Mouse (Mus musculus) lung, postnatal 4 days (tissue): ENCODE measurements around the gene Max.
A peak's percentile ranks its signal among the peaks of the same experiment; 100 is the strongest.

Experiments
- DNase-seq, 2 experiments: peaks; one replicate each; pipeline ENCODE4 v3.0.0; 2021

Gene Max

DNA sequence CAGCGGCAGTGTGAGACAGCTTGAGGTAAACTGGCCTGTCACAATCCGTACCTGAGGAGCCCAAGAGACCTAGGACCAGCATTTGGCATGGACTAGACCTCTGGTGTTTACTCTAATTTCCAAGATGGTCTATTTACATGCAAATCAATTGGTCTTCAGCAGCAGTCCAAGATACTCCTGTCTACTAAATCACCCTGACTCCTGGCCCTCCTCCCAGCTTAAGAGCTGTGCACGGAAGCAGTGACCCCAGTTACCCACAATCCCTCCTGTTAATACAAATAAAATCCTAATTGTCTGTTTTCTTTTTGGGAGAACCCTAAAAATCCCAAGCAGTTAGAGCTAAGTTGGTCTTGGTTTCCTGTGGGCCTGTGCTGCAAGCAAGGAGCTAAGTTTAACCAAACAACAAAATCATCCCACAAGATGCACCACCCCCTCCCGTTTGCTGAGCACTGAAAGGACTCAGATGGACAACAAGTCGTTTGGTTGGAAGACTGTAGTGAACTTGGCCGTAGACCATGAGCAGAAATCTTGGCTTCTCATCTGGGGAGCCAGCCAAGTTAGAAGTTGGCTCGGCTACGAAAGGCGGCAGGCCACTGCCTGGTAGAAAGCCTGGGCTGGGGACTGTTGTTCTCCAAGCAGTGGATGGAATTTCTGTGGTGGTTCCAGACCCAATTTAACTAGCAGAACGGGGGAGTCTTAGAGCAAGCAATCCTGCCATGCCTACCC is 7.1 kb downstream of the Max start:
- DNase-seq, result peak; percentile 80 to 89

DNA sequence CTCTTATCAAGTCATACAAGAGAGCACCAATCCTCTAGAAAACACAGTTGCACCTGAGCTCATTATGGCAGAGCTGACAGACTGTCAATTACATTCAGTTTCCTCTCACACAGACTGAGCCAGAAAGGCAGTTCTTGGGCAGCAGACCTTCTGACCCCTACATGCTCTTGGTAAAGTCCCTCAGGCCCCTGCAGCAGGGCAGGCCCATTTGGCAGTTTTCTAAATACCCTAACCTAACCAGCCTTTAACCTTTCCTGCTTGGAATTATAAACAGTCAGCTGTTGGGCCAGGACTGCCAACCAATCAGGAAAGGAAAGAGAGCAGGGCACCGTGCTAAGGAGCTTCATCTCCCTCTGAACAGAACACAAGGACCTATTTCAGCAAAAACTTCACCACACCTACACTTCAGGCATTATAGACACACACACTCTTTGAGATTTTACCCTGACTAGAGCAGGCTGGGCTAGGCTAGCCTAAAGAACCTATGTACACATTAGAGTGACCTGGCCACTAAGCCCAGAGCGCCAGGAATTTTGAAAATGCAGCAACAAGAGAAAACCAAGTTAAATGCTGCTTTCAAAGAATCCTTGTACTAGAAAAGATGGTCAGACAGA is 8.1 kb downstream of the Max start:
- DNase-seq, result no peak

GRCm38 (mm10) chr12:76950330-76950729 is 11.7 kb downstream of the Max start:
- no peak for DNase-seq

GRCm38 (mm10) chr12:76948781-76949180 is 13.2 kb downstream of the Max start:
- no peak for DNase-seq

DNA sequence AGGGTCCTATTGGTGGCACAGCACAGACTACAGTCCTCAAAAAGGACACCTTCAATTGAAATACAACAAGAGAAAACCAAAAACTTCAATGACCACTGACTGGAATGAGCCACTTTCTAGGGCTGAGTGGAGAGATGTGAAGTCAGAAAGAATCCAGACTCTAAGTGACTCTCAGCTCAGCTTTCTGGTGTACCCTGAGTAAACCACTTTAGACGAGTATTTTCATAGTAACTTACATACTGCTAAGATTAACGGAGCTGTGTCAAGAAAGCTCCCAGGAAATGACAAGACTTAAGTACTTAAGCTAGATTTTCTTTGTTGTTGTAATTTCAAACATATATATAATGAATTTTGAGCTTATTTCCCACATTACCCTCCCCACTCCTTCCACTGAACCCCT is 13.8 kb downstream of the Max start:
- DNase-seq, result no peak

DNA sequence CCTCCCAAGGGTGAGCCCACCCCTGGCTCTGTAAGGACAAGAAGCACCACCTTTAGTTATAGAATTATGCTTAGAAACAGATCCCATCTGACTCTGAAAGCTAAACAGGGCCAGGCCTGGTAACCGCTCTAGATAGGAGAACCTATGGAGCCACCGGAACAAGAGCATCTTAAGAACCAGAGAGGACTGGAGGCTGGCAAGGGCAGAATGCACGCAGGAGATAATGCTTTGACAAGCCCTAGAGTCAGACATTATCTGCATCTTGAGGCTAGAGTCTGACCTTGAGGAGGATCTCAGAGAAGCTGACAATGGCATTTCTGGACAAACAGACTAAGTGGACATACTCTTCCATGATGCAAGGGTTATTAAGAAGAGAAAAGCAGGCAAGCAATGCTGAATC is 14.5 kb downstream of the Max start:
- DNase-seq, result no peak

DNA sequence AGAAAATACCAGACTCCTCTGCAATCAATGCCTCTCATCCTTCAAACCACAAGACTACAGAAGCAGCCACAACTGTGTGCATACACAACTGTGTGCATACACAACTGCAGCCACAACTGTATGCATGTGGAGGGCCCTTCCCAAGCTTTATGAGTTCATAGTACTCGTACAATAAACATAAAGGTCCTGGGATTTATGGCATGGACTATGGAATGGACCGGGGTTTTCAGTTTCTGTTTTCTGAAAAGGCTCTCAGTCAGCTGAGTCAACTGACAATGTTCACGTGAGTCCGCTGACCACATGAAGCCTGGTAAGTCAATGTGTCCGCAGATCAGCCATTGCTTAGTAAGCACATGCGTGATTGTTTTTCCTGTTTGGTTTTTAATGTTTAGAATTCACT is 18.5 kb downstream of the Max start:
- DNase-seq, result no peak

DNA sequence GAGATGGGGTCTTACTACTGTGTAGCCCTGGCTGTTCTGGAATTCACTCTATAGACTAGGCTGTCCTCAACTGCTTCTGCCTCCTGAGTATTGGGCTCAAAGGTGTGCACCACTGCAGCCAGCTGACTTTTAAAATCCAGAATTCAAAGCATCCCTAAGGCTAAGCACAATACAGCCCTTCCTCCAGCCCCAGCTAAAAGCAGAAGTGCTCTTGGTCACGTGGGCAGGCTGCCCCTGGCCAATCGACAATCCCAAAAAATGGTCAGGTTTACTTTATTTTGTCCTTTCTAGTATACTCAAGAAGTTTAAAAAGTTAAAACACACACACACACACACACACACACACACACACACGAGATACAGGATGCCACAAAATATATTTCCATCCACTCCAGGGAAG is 19.0 kb downstream of the Max start:
- no peak for DNase-seq

- DNase-seq, result no peak
Measured at GRCm38 (mm10) chr12:76942476-76942875, 19.5 kb downstream of the Max start.

DNA sequence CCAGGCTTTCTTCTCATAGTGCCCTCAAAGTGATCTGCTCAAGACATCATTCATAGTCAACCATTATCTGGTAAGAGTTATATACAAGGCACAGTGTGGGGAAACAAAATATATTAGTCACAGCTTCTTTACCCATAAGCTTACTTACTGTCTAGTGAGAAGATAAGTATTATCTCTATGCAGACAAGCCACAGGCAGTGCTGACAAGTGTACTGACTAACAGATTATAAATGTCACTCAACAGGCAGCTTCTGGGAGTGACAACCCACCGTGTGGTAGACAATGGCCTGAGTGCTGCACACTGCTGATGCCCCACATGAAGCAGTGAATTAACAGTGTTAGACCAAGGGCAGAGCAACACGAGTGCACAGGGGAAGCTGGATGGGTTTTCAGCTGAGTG is 20.5 kb downstream of the Max start:
- no peak for DNase-seq

- DNase-seq, result no peak
Measured at GRCm38 (mm10) chr12:76938013-76938412, 24.0 kb downstream of the Max start.

DNA sequence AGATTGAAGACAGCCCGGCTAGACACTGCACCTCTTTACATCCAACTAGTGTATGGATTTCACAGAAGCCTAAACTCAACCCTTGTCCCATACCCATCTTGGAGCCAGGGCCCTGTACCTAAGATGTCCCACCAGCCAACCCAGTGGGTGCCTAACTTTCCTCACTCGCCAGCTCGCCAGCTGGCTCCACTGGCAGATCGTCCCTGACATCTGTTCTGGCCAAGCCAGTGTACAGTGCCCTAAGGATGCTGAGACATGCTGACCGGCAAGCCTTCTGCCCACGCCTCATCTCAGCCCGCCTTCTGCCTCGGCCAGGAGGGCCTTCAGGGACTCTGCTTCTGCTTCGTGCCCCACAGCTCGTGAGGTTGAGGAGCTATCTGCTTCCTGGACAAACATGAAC is 25.8 kb downstream of the Max start:
- no peak for DNase-seq

- DNase-seq, result no peak
Measured at GRCm38 (mm10) chr12:76934438-76934837, 27.6 kb downstream of the Max start.

- DNase-seq, result no peak
Measured at GRCm38 (mm10) chr12:76932688-76933060, 29.3 kb downstream of the Max start.

- peak in 1 of 2 experiments; percentile 16 for DNase-seq
Measured at GRCm38 (mm10) chr12:76931739-76932687, 30.0 kb downstream of the Max start.

- no peak for DNase-seq
Measured at GRCm38 (mm10) chr12:76930177-76930576, 31.8 kb downstream of the Max start.

DNA sequence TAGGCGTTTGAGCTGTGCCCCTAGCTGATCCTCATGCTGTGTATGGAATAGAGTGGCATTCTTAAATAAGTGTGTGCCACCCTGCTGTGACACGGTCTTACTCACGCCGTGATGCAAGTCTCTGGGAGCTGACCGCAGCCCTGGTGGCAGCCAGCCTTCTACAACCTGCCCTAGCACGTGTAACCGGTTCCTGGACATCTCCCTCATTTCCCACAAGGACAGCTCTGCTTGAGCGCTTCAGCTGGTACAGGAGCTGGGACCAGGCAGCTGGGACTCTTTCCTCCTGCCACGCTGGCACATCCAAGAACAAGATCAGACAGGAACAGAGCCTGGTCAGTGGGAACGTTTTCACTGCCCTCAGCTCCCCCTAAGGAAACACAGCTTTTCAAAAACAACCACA is 34.5 kb downstream of the Max start:
- no peak for DNase-seq

GRCm38 (mm10) chr12:76927012-76927411 is 35.0 kb downstream of the Max start:
- no peak for DNase-seq

DNA sequence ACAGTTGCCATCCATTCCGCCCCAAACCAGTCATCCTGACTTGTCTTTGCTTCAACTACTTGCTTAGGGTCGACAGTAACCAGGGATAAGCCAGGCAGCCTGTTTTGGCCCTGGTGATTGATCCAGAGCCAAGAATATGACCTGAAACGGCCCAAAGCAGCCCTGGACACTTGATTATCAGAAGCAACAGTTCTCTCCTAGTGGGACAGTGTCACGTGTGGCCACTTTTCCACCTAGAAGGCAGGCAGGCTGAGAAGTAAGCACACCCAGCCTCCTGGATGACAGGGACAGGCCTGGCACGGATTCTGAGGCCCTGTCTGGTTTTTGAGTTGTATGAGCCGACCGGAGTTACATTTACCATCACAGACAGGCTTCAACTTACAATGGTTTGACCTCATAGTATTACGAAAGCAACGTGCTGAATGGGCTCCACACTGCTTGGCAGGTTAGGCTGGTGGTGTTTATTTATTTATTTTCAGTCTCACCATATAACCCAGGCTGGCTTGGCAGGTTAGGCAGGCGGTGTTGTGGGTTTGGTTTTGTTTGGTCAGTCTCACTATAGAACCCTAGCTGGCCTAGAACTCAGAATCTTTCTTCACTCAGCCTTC is 35.6 kb downstream of the Max start:
- no peak for DNase-seq

DNA sequence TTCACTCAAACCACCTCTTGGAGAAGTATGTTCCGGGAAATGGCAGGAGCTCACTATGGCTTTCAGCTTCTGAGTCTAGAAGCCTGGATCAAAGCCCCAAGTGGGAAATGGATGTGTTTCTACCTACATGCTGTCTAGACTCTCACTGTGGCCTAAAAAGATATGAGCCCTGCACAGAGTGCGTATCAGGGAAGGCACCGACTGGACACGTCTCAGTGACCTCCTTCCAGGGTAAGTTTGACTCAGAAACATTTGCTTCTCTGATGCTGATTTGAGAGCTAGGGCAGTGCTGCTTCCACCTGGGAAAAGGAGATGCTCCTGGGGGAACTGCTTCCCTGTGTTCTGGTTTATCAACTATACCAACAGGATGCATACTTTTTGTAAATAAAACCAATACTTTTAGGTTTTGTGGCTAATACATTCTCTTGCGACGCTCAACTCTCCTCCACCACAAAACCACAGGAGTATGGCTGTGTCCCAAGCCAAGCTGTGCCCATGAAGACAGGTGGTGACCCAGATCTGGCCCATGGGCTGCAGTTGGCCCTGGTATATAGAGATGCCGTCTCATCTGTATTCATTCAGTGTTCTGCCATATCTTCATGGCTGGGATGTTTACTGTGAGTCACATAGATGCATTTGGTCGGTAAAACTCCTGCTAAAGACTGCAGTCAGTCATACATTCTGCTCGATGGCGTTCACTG is 36.9 kb downstream of the Max start:
- no peak for DNase-seq

GRCm38 (mm10) chr12:76923118-76923517 is 38.9 kb downstream of the Max start:
- DNase-seq, result no peak

DNA sequence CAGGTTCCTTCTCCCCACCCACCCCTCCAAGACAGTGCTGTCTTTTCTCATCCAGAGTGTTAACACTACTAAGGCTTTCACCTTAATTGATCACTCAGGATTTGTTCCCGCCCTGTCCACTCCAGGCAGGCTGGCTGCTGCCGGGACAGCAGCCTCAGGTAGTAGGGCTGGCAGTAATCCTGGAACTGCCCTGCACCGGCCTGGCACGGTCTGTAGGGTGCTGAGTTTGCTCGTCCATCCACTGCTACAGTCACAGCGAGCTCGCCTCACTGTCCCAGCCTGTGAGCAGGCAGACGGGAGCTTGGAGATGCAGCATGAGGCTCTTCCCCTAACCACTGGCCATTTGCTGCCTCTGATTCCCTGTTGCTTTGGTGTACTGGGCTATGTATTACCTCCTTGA is 41.0 kb downstream of the Max start:
- no peak for DNase-seq

- DNase-seq, result no peak
Measured at GRCm38 (mm10) chr12:76920398-76920797, 41.6 kb downstream of the Max start.
